Mouse (Mus musculus) forebrain, embryonic 16.5 days (tissue): ENCODE measurements around the gene Gpx4. TPM values are rescaled to one million over a fixed set of nuclear protein-coding genes. Genes with fewer than 3 reads are reported as not detected.

Experiments used
- ATAC-seq: fragments of 200-750 bp; cut with Nextera tagmentation; 2 replicates; pipeline ENCODE4 v1.8.0; 2017; ENCODE audit warnings: mild to moderate bottlenecking, moderate library complexity
- H3K27ac ChIP-seq: fragments of 300-500 bp; sonication (generic); 2 replicates; pipeline ENCODE4 v1.5.1; 2014; ENCODE audit warnings: low read length, control low read depth
- H3K27me3 ChIP-seq: fragments of 300-500 bp; sonication (generic); replicated peaks from 2 replicates; pipeline ENCODE4 v1.6.1; 2014; ENCODE audit warnings: low read length; ENCODE audit not compliant: control insufficient read depth, insufficient read depth
- H3K36me3 ChIP-seq: fragments of 300-500 bp; sonication (generic); 2 replicates; pipeline ENCODE4 v1.6.1; 2014; ENCODE audit not compliant: control insufficient read depth, insufficient read depth
- H3K4me1 ChIP-seq: fragments of 300-500 bp; sonication (generic); replicated peaks from 2 replicates; pipeline ENCODE4 v1.6.1; 2014; ENCODE audit warnings: low read length; ENCODE audit not compliant: control insufficient read depth, insufficient read depth
- H3K4me2 ChIP-seq: fragments of 300-500 bp; sonication (generic); 2 replicates; pipeline ENCODE4 v1.6.1; 2014; ENCODE audit warnings: mild to moderate bottlenecking, low read length, control low read depth
- H3K4me3 ChIP-seq: fragments of 300-500 bp; sonication (generic); replicated peaks from 2 replicates; pipeline ENCODE4 v1.5.1; 2014; ENCODE audit warnings: mild to moderate bottlenecking, low read length, control low read depth
- H3K9ac ChIP-seq: fragments of 300-500 bp; sonication (generic); replicated peaks from 2 replicates; pipeline ENCODE4 v1.6.1; 2014; ENCODE audit warnings: low read depth, low read length, control low read depth
- H3K9me3 ChIP-seq: fragments of 300-500 bp; sonication (generic); 2 replicates; pipeline ENCODE4 v1.6.1; 2016; ENCODE audit warnings: low read length; ENCODE audit not compliant: control insufficient read depth
- WGBS: fragments of 180-500 bp; shearing (Covaris S2); extraction: QIAGEN DNeasy Blood & Tissue Kit; methylation state at CpG from one replicate; pipeline ENCODE4 v1.1.7; 2014; 5-methylcytosine and 5-hydroxymethylcytosine counted together
- polyA plus RNA-seq: library from polyadenylated mRNA; unstranded; fragments of >200 nt; fragmentation: Nextera tagmentation; extraction: Ambion mirVana; gene quantifications from 2 replicates; pipeline ENCODE4 v1.2.1, GENCODE M21; 2015

Gpx4 gene
- polyA plus RNA-seq, 1 experiment from 2014 or later: 475 TPM

DNA sequence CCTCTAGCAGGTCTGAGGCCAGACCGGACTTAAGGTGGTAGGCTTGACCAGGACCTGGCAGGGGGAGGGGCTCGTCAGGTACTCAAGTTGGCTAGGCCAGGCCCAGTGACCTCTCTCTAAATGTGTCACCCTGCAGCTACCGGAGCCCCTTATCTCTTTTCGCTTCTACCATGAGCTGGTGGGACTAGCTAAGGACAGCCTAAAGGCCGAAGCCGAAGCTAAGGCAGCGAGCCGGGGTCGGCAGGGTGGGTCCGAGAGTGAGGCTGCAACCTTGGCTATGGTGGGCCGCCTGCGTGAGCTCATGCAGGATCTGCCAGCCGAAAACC, 18.5 kb upstream of the Gpx4 start:
- H3K27me3 ChIP-seq: no peaks in the 10 kb centered on the region
- H3K9me3 ChIP-seq: no peaks in the 10 kb centered on the region
- H3K4me3 ChIP-seq: no peak overlapping the region
- no peak overlapping the region for H3K27ac ChIP-seq
- no peak overlapping the region for H3K9ac ChIP-seq
- no peak overlapping the region for H3K4me2 ChIP-seq
- H3K4me1 ChIP-seq: no peaks in the 10 kb centered on the region
- H3K36me3 ChIP-seq: no peaks in the 10 kb centered on the region
- 95% methylated on average over 13 of the region's 13 CpGs for WGBS
- ATAC-seq: no peak

DNA sequence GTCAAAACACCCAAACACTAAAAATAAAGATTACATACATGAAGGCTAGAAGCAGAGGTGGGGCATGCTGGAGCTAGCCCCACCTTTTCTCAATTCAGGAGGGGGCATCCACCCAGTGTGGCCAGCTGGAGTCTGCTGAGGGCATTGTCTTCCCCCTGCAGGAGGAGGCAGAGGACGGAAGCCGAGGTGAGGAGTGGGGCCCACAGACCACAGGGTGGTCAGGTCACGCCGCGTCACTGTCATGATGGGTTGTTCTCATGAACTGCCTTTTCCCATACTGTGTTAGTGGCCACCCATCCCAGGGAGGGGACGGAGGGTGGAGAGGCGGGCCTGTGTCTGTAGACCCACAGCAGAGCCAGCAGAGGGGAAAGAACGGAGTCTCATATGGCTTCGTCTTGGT, 16.8 kb upstream of the Gpx4 start:
- H3K4me2 ChIP-seq: no peak overlapping the region
- H3K9ac ChIP-seq: no peak overlapping the region
- no peaks in the 10 kb centered on the region for H3K27me3 ChIP-seq
- no peak overlapping the region for H3K27ac ChIP-seq
- WGBS: 85% methylated on average over 9 of the region's 9 CpGs
- no peaks in the 10 kb centered on the region for H3K9me3 ChIP-seq
- H3K4me1 ChIP-seq: no peaks in the 10 kb centered on the region
- H3K36me3 ChIP-seq: no peaks in the 10 kb centered on the region; the same call in 1 of the 2 replicates
- ATAC-seq: no peak
- no peak overlapping the region for H3K4me3 ChIP-seq

DNA sequence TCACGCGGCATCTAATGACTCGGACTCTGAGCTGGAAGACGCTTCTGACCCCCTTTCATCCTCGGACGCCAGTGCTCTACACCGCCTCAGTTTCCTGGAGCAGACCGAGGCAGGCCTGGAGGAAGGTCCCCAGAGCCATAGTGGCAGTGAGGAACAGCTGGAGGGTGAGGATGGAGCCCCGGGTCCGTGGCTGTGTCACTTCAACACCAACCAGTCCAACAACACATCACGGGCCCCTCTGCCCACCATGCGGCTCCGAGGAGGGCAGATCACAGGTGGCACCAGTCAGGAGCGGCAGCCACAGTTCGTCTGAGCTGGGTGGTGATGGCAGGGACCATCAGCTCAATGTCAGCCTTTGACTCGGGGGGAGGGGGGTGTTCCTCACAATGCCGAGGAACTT, 16.2 kb upstream of the Gpx4 start:
- ATAC-seq: no peak
- Histone ChIP-seq H3K27ac (no peak overlapping the region), H3K4me1 (no peaks in the 10 kb centered on the region), H3K27me3 (no peaks in the 10 kb centered on the region), H3K9me3 (no peaks in the 10 kb centered on the region), H3K4me3 (no peak overlapping the region), H3K4me2 (no peak overlapping the region), H3K9ac (no peak overlapping the region), H3K36me3 (peaks cover 4% of the 10 kb centered on the region)
- 88% methylated on average over 17 of the region's 17 CpGs for WGBS

DNA sequence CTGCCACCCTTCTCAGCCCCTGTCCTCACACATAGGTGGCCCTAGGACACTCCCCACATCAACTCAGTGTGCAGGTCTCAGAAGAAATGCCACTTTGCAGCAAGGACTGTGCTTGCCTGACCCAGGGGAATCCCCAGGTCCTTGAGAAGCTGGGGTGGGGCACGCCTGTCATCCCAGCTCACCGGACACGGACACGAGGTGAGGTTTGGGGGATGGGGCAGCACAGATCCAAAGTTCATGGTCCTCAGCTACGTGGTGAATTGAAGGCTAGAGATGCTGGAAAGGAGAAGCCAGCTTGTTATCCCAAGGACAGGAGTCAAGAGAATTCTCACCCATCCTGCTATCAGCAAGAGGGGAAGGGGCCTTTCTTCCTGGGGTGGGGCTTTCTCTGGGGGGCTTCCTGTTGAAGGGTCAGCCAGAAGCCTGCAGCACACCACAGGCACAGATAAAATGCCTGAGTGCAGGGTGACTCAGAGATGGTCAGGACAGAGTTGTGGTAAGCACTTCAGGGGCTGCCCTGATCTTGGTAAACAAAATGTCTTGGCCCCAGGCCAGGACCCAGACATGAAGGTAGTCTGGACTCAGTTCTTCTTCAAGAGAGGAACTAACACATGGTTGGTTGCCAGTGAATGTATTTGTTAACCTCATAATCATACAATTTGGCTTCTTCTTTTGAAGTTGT, 14.0 kb upstream of the Gpx4 start:
- H3K27me3 ChIP-seq: no peaks in the 10 kb centered on the region
- no peaks in the 10 kb centered on the region for H3K9me3 ChIP-seq
- no peak overlapping the region for H3K27ac ChIP-seq
- peaks cover 4% of the 10 kb centered on the region; the same call in 1 of the 2 replicates for H3K4me1 ChIP-seq
- no peak for ATAC-seq
- H3K4me2 ChIP-seq: no peak overlapping the region
- H3K9ac ChIP-seq: no peak overlapping the region
- H3K36me3 ChIP-seq: peaks cover 16% of the 10 kb centered on the region
- no peak overlapping the region for H3K4me3 ChIP-seq
- 79% methylated on average over 5 of the region's 5 CpGs for WGBS

DNA sequence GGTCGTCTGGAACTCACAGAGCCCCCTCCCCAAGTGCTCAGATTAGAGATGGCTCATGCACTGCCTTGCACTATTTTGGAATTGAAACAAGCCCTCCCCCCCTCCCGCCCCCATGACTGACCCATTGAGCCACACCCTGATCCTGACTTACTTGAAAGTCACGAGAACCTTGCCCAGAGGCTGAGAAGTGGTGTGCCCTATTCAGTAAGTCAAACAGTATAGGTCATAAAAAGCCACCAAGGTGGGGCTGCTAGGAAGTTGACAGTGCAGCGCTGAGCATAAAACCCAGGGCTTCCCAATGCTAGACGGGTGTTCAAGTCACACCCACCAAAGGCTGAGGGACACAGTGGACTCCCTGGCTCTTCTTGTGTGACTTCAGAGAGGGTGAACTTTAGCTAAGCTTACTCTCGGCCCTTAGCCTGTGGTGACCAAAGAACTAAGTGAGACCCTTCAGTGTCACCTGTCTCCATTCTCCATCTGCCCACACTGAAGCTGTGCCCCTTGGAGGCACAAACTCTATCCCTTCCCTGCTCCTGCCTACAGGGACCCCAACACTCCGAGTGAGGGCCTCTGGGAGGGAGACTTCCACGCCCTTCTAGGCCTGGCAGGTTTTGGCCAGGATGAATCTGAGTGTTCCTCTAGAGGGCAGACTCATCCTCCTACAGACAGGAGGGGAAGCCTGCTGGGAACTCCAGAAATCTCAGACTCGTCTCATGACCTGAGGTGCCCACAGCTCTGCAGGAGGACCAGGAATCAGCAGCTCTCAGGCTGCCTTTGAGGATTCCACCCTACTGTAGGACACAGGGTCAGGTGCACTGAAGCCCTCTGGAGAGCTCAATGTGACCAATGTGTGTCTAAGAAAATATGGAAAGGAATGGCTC, 13.2 kb upstream of the Gpx4 start:
- H3K9ac ChIP-seq: no peak overlapping the region
- no peaks in the 10 kb centered on the region for H3K27me3 ChIP-seq
- H3K27ac ChIP-seq: no peak overlapping the region
- no peak for ATAC-seq
- peaks cover 16% of the 10 kb centered on the region for H3K36me3 ChIP-seq
- WGBS: 52% methylated on average over 9 of the region's 9 CpGs
- no peak overlapping the region for H3K4me3 ChIP-seq
- no peak overlapping the region for H3K4me2 ChIP-seq
- H3K9me3 ChIP-seq: no peaks in the 10 kb centered on the region
- H3K4me1 ChIP-seq: peaks cover 12% of the 10 kb centered on the region

DNA sequence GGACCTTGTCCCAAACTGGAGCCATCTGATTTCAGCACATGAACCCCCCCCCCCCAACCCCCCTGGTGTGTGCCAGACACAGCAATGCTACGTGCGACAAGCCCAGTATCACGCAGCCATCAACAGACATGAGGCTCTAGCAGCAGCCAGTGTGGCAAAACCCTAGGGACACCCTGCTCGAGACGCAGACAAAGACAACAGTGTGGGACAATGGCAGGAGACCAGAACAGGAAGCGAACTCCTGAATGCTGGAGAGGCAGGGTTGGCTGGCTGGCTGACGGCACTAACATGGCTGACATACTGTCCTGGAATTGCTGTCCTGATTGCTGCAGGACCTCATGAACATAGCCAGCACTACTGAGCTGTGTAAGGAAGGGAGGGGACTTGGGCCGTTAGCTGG, 11.8 kb upstream of the Gpx4 start:
- Histone ChIP-seq H3K4me3 (no peak overlapping the region), H3K4me1 (peaks cover 17% of the 10 kb centered on the region), H3K36me3 (peaks cover 16% of the 10 kb centered on the region), H3K9me3 (no peaks in the 10 kb centered on the region), H3K9ac (no peak overlapping the region), H3K27me3 (no peaks in the 10 kb centered on the region), H3K4me2 (no peak overlapping the region), H3K27ac (no peak overlapping the region)
- no peak for ATAC-seq
- WGBS: 77% methylated on average over 8 of the region's 8 CpGs

DNA sequence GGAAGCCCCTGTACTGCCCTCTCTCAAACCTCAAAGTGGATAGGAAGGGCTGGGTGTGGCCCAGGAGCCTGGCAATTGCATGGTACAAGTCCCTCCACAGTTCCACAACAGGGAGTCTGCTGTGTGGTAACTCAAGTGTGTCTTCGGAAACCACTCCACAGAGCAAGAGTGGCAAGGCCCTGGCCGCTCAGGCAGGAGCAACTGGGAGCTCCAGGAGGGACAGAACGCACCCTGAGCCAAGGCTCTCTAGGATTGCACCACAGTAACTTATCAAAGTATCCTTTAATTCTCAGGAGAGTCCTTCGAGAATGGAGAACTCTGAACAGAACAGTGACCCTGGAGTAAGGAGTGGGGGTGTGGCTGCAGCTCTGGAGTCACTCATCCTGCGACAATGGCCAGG, 11.3 kb upstream of the Gpx4 start:
- Histone ChIP-seq H3K4me3 (no peak overlapping the region), H3K4me1 (peaks cover 17% of the 10 kb centered on the region), H3K9ac (no peak overlapping the region), H3K36me3 (peaks cover 16% of the 10 kb centered on the region), H3K27me3 (no peaks in the 10 kb centered on the region), H3K27ac (no peak overlapping the region), H3K9me3 (no peaks in the 10 kb centered on the region), H3K4me2 (no peak overlapping the region)
- WGBS: 93% methylated on average over 5 of the region's 5 CpGs
- ATAC-seq: no peak

DNA sequence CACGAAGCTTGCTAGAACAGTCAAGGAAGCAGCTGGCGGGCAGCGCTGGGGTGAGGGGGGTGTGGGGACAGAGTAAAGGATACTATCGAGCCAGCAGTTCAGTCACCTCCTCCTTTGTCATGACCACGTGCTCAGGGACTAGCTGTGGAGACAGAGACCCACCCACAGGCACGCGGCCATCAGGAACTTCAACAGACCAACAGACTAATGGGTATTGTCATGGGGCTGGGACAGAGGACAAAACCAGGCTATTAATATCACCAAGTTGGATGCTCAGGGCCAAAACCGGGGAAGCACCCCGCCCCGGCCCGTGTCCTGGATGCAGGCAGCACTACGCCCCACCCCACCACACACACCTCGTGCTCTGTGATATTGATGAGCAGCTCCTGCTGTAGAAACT, 10.1 kb upstream of the Gpx4 start:
- Histone ChIP-seq H3K27me3 (no peaks in the 10 kb centered on the region), H3K27ac (no peak overlapping the region), H3K4me1 (peaks cover 17% of the 10 kb centered on the region), H3K36me3 (peaks cover 16% of the 10 kb centered on the region), H3K9me3 (no peaks in the 10 kb centered on the region), H3K4me2 (no peak overlapping the region), H3K9ac (no peak overlapping the region), H3K4me3 (no peak overlapping the region)
- WGBS: 93% methylated on average over 13 of the region's 13 CpGs
- ATAC-seq: no peak

DNA sequence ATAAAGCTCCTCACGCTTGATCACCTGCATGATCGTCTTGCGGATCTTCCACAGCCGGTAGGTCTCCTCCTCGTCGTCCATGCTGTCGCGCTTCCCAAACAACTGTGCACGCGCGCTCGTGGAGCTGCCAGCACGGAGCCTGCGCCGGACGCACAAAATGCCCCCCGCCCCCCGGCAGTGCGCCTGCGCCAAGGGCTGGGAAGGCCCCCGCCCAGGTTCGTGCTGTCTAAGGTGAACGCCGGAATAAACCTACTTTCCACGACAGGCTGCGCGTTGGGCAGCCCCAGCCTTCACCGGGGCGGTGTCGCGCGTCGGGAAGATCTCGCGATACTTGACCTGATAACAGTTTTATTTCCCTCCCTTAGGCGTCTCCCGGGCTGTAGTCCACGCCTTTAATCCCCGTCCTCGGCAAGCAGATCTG, 7.4 kb upstream of the Gpx4 start, which contains the start of gene Polr2e:
Gene Polr2e, minus strand, starts transcription at position 237 of the 421 bp plus-strand sequence.
- peak within 1 kb of the TSS; percentile 16; the same call in 1 of the 2 replicates for H3K27ac ChIP-seq
- H3K4me2 ChIP-seq: peak within 1 kb of the TSS; percentile 72
- peaks cover 17% of the 10 kb centered on the region for H3K4me1 ChIP-seq
- under 1% methylated on average over 39 of the region's 40 CpGs for WGBS
- H3K36me3 ChIP-seq: peaks cover 16% of the 10 kb centered on the region
- ATAC-seq: peak; percentile 99
- peak within 1 kb of the TSS; percentile 64 for H3K9ac ChIP-seq
- no peaks in the 10 kb centered on the region for H3K9me3 ChIP-seq
- H3K4me3 ChIP-seq: peak within 1 kb of the TSS; percentile 69
- H3K27me3 ChIP-seq: no peaks in the 10 kb centered on the region
